Mouse (Mus musculus) limb, embryonic 11.5 days (tissue): ENCODE measurements around the gene Sipa1l1. TPM values are rescaled to one million over a fixed set of nuclear protein-coding genes. Genes with fewer than 3 reads are reported as not detected.
A peak's percentile ranks its signal among the peaks of the same experiment; 100 is the strongest.
"Not testable (repeated sequence)": the region's sequence is repeated elsewhere in the genome, so short reads cannot be mapped to it uniquely, and the experiment has no call there.

Experiments used
- ATAC-seq: fragments of 200-750 bp; cut with Nextera tagmentation; 2 replicates; pipeline ENCODE4 v1.8.0; 2017; ENCODE audit warnings: low read depth; ENCODE audit not compliant: insufficient number of reproducible peaks, low FRiP score, low TSS enrichment
- DNase-seq: peaks from one replicate; pipeline ENCODE4 v3.0.0-alpha.2; 2015; ENCODE audit warnings: low spot score
- H3K27ac ChIP-seq: fragments of 300-500 bp; sonication (generic); replicated peaks from 2 replicates; pipeline ENCODE4 v1.5.1; 2014; ENCODE audit warnings: low read depth, mild to moderate bottlenecking, low read length
- H3K27me3 ChIP-seq: fragments of 300-500 bp; sonication (generic); 2 replicates; pipeline ENCODE4 v1.6.1; 2014; ENCODE audit warnings: mild to moderate bottlenecking, low read length, mixed read lengths; ENCODE audit not compliant: control insufficient read depth, insufficient read depth
- H3K36me3 ChIP-seq: fragments of 300-500 bp; sonication (generic); 2 replicates; pipeline ENCODE4 v1.6.1; 2014; ENCODE audit warnings: mild to moderate bottlenecking, low read length, moderate library complexity, mixed read lengths; ENCODE audit not compliant: control insufficient read depth, insufficient read depth
- H3K4me1 ChIP-seq: fragments of 300-500 bp; sonication (generic); 2 replicates; pipeline ENCODE4 v1.6.1; 2014; ENCODE audit warnings: low read length, mixed read lengths; ENCODE audit not compliant: control insufficient read depth, insufficient read depth
- H3K4me2 ChIP-seq: fragments of 300-500 bp; sonication (generic); 2 replicates; pipeline ENCODE4 v1.6.1; 2014; ENCODE audit warnings: low read depth, mild to moderate bottlenecking, moderate library complexity; ENCODE audit not compliant: severe bottlenecking
- H3K4me3 ChIP-seq: fragments of 300-500 bp; sonication (generic); 2 replicates; pipeline ENCODE4 v1.5.1; 2014; ENCODE audit warnings: low read depth, low read length
- H3K9ac ChIP-seq: fragments of 300-500 bp; sonication (generic); 2 replicates; pipeline ENCODE4 v1.6.1; 2014; ENCODE audit warnings: mild to moderate bottlenecking, low read length
- H3K9me3 ChIP-seq: fragments of 300-500 bp; sonication (generic); 2 replicates; pipeline ENCODE4 v1.6.1; 2016; ENCODE audit warnings: low read length; ENCODE audit not compliant: control insufficient read depth
- WGBS: fragments of 180-500 bp; shearing (Covaris S2); extraction: QIAGEN DNeasy Blood & Tissue Kit; methylation state at CpG from one replicate; pipeline ENCODE4 v1.1.7; 2014; 5-methylcytosine and 5-hydroxymethylcytosine counted together
- polyA plus RNA-seq: library from polyadenylated mRNA; unstranded; fragments of >200 nt; fragmentation: Nextera tagmentation; extraction: Ambion mirVana; gene quantifications from 2 replicates; pipeline ENCODE4 v1.2.1, GENCODE M21; 2014

Sipa1l1 gene
- polyA plus RNA-seq, 1 experiment from 2014 or later, result 32.5 TPM

DNA sequence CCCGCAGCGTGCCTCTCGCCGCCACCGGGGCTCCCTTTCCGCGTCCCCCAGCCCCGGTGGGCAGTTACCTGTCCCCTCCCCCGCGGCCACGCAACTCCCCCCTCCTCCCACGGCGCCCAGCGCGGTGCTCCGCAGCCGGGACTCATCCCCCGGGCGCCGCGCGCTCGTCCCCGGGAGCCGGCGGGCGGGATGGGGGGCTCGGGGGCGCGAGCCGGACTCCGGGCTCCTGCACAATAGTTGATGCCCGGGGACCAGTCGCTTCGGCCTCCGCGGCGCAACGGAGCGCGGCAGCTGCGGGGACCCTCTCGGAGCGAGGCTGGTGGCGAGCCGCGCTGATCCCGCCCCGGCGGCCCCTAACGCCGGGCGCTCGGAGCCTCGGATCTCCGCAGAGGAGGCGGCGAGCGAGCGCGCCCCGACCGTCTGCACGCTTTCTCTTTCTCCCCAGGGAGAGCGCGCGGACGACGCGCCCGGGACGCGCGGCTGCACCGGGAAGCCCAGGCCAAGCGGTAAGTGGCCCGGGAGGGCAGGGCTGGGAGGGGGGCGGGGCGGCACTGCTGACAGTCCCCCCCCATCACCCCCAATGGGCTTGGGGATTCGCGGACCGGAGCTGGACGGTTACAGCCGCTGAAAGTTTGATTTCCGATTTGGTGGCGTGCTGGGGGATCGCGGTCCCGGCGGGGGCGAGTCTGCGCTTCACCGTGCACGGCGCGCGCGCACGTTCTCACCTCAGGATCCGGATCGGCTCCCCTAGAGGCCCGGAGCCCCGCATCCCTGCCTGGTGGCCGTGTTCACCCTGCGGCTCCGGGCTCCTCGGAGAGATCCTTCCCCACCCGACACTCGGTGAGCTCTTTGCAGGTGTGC lies 681 bp downstream of the Sipa1l1 start:
- H3K27me3 ChIP-seq, result no peaks in the 10 kb centered on the region
- peak overlapping the region; percentile 94 for H3K27ac ChIP-seq
- H3K36me3 ChIP-seq, result no peaks in the 10 kb centered on the region
- 1% methylated on average over 98 of the region's 109 CpGs for WGBS
- no peaks in the 10 kb centered on the region for H3K9me3 ChIP-seq
- peak overlapping the region; percentile 96 for H3K9ac ChIP-seq
- H3K4me1 ChIP-seq, result peaks cover 10% of the 10 kb centered on the region
- peak overlapping the region; percentile 69 for H3K4me2 ChIP-seq
- peak; percentile 58 for ATAC-seq
- DNase-seq, result peak; percentile 79
- H3K4me3 ChIP-seq, result peak overlapping the region; percentile 89

- Histone ChIP-seq H3K9ac (peak overlapping the region; percentile 96), H3K36me3 (no peaks in the 10 kb centered on the region), H3K4me3 (peak overlapping the region; percentile 89), H3K27ac (no peak overlapping the region), H3K4me2 (peak overlapping the region; percentile 69), H3K27me3 (no peaks in the 10 kb centered on the region), H3K9me3 (no peaks in the 10 kb centered on the region), H3K4me1 (peaks cover 10% of the 10 kb centered on the region)
- ATAC-seq (no peak), DNase-seq (peak; percentile 51)
- WGBS, result under 1% methylated on average over 29 of the region's 29 CpGs
These were observed 1.6 kb downstream of the Sipa1l1 start for GRCm38 (mm10) chr12:82170461-82171279.

GRCm38 (mm10) chr12:82171591-82171990 lies 2.5 kb downstream of the Sipa1l1 start:
- Histone ChIP-seq H3K36me3 (no peaks in the 10 kb centered on the region), H3K27ac (no peak overlapping the region), H3K4me2 (peak overlapping the region; percentile 69; the same call in 1 of the 2 replicates), H3K27me3 (no peaks in the 10 kb centered on the region), H3K4me1 (peaks cover 7% of the 10 kb centered on the region; the same call in 1 of the 2 replicates), H3K9ac (no peak overlapping the region), H3K9me3 (no peaks in the 10 kb centered on the region), H3K4me3 (no peak overlapping the region; the same call in 1 of the 2 replicates)
- 25% methylated on average over 10 of the region's 10 CpGs for WGBS
- DNase-seq (peak; percentile 52), ATAC-seq (no peak)

DNA sequence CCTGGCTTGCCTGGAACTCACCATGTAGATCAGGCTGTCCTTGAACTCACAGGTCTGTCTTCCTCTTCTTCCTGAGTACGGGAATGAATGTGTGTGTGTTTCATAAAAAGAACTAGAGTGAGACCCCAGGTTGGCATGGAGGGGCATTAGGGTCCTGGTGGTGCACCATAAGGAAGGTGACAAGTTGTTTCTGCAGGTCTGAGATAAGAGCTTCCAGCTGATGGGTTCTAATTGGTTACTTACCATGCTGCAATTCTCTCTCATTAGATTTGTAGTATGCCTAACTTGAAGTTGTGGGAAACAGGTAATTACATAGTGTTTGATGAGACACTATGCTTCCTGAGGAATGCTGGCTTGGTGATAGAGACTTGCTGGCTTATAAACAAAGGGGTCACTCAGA lies 4.5 kb downstream of the Sipa1l1 start:
- ATAC-seq, result no peak

GRCm38 (mm10) chr12:82175709-82176108 lies 6.6 kb downstream of the Sipa1l1 start:
- Histone ChIP-seq H3K4me2 (no peak overlapping the region), H3K4me3 (no peak overlapping the region), H3K9ac (no peak overlapping the region), H3K9me3 (no peaks in the 10 kb centered on the region), H3K27ac (no peak overlapping the region), H3K27me3 (no peaks in the 10 kb centered on the region), H3K36me3 (no peaks in the 10 kb centered on the region; the same call in 1 of the 2 replicates), H3K4me1 (peaks cover 5% of the 10 kb centered on the region; the same call in 1 of the 2 replicates)
- DNase-seq (no peak), ATAC-seq (no peak)
- 92% methylated on average over 3 of the region's 3 CpGs for WGBS

More for the DNA sequence above, 4.5 kb downstream of the Sipa1l1 start:
- Histone ChIP-seq H3K4me2 (no peak overlapping the region), H3K27me3 (no peaks in the 10 kb centered on the region), H3K36me3 (no peaks in the 10 kb centered on the region), H3K9ac (no peak overlapping the region), H3K9me3 (no peaks in the 10 kb centered on the region), H3K27ac (no peak overlapping the region), H3K4me3 (no peak overlapping the region), H3K4me1 (peaks cover 5% of the 10 kb centered on the region; the same call in 1 of the 2 replicates)
- DNase-seq, result no peak
- WGBS, result 62% methylated on average over 1 of the region's 1 CpGs

DNA sequence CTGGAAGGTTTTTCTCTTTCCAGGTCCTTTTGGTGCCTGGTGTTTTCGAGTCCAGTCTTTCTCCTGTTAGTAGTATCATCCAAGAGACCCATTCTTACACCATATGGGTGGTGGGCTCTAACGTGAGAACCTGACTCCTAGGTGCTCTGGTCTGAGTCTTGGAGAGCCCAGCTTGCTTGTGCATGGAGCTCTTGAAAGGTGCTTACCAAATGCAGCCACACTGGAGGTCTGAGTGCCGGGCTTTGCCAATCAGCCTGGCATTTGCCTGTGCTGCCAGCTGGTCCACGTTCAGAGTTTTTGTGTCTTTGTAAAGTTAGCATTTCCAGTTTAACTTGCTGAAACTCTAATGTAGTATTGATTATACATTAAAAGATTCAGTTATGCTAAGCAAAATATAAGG lies 9.5 kb downstream of the Sipa1l1 start:
- ATAC-seq, result no peak
- H3K27ac ChIP-seq, result no peak overlapping the region
- 87% methylated on average over 4 of the region's 4 CpGs for WGBS

GRCm38 (mm10) chr12:82179626-82180025 lies 10.5 kb downstream of the Sipa1l1 start:
- H3K4me2 ChIP-seq, result no peak overlapping the region
- H3K36me3 ChIP-seq, result peaks cover 2% of the 10 kb centered on the region; the same call in 1 of the 2 replicates
- H3K27ac ChIP-seq, result no peak overlapping the region
- 89% methylated on average over 4 of the region's 4 CpGs for WGBS
- no peaks in the 10 kb centered on the region for H3K9me3 ChIP-seq
- H3K4me1 ChIP-seq, result no peaks in the 10 kb centered on the region
- no peak overlapping the region for H3K9ac ChIP-seq
- DNase-seq, result no peak
- no peak for ATAC-seq
- H3K27me3 ChIP-seq, result no peaks in the 10 kb centered on the region
- H3K4me3 ChIP-seq, result no peak overlapping the region

More for the DNA sequence above, 9.5 kb downstream of the Sipa1l1 start:
- H3K4me1 ChIP-seq, result no peaks in the 10 kb centered on the region
- H3K27me3 ChIP-seq, result no peaks in the 10 kb centered on the region
- H3K9ac ChIP-seq, result no peak overlapping the region
- H3K36me3 ChIP-seq, result peaks cover 2% of the 10 kb centered on the region; the same call in 1 of the 2 replicates
- no peak for DNase-seq
- H3K4me2 ChIP-seq, result no peak overlapping the region
- H3K4me3 ChIP-seq, result no peak overlapping the region
- H3K9me3 ChIP-seq, result no peaks in the 10 kb centered on the region

DNA sequence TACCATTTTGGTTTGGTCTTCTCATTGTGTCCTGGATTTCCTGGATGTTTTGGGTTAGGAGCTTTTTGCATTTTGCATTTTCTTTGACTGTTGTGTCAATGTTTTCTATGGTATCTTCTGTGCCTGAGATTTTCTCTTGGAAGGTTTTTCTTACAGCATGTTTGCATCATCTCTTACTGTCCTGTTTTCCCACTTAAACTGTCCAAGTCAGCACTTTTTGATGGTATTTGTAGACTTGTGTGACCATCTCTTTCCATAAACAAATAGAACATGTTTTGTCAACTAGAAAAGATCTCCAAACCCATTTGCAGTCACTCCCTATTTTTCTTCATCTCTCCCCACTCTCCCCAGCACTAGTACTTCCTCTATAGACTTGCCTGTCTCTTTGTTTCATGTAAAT lies 17.0 kb downstream of the Sipa1l1 start:
- H3K4me2 ChIP-seq, ATAC-seq, H3K36me3 ChIP-seq, H3K9ac ChIP-seq, DNase-seq, H3K27me3 ChIP-seq, H3K4me3 ChIP-seq, H3K9me3 ChIP-seq, H3K27ac ChIP-seq: not testable (repeated sequence)
- peaks cover 38% of the 10 kb centered on the region for H3K4me1 ChIP-seq
